In the genomic region with DNA sequence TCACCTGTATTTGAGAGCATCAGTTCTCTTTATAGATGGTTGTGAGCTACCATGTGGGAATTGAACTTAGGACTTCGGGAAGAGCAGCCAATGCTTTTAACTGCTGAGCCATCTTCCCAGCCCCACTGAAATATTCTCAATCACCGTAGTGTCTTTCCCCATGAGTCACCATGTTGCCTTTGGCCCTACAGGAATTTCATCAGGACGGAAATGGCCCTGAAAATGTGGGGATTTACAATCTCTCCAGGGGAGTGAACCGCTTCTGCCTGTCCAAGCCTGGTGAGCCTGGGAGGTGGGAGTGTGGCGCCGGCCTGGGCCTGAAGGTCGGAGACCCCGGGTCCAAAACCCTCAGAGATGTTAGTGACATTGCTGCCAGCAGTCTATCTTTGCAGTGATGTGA, we compare ENCODE assay signal across 12 mouse cellular contexts. TPM values are rescaled to one million over a fixed set of nuclear protein-coding genes. Genes with fewer than 3 reads are reported as not detected.
"Had no signal": no experiment of that assay in that cellular context is flagged by ENCODE, and none has a peak within 500 bp of the region (broad histone marks: within the 10 kb centered on the region; RNA-seq: fewer than 3 reads in every experiment).

No protein-coding gene starts in this region.

- DNase-seq: kidney, postnatal 14 days; kidney, postnatal 4 days; left cerebral cortex, postnatal 4 days; liver, postnatal 0 days; lung, embryonic 14.5 days; thymus, adult 2 months; thymus, postnatal 14 days; thymus, postnatal 4 days had no signal

RNA-seq across cellular contexts. Expression of a gene that starts 30.6 kb away (rescaled TPM):
- total RNA-seq: megakaryocyte, adult 5-6 weeks; monocyte, adult 5-6 weeks had no signal
- polyA plus RNA-seq: macrophage had no signal

RNA-seq across cellular contexts. Expression of a gene that starts 39.9 kb away (rescaled TPM):
- total RNA-seq: megakaryocyte, adult 5-6 weeks; monocyte, adult 5-6 weeks had no signal
- polyA plus RNA-seq: liver, embryonic 11.5 days; liver, postnatal 0 days; lung, embryonic 14.5 days; macrophage had no signal
